8 mouse cellular contexts compared by ENCODE assay signal in the genomic region with DNA sequence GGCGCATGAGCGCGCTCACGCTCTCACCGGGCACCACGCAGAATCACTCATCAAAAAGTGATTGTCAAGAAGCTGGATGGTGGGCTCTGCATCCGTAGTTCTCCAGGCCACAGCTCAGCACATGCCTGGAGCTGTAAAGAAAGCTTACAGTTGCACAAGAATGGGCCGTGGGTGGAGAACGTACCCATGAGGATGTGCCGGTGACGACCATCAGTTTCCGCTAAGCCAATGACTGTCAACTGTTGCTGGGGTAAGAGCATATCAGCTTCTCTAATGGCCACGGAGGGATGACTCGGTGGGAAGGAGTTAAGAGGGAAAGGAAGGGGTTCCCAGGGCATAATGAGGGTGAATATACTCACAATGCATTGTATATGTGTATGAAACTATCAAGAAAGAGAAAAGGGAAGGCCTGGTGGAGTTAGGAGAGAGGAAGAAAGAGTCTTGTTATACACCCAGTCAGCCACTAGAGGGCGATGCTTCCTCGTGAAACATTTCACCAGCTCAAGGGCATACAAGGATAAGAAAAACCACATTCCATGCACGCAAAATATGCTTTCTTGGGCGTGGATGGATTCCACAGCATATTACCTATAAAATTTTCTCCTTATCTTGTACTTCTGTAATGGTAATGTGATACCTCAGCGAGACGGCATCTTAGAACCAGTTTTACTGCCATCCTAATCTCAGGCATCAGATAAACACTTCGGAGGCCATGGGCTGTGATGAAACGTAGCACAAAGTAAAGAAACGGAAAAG. TPM values are rescaled to one million over a fixed set of nuclear protein-coding genes. Genes with fewer than 3 reads are reported as not detected.
DNase-seq lines count a peak whose midpoint lies in the region; ATAC-seq and TF ChIP-seq lines count a peak whose summit lies in the region.

No protein-coding gene starts in this region.

- H3K36me3 ChIP-seq in limb, embryonic 10.5 days = no peaks in the 10 kb centered on the region
- H3K36me3 ChIP-seq in midbrain, embryonic 16.5 days (ENCODE audit: control insufficient read depth, insufficient read depth, low read length) = no peaks in the 10 kb centered on the region

- TF ChIP-seq POLR2A in brain, embryonic 14.5 days (IDR thresholded peaks at IDR 0.05; ENCODE audit: borderline replicate concordance, extremely low read depth, insufficient read depth, insufficient read length, poor library complexity, severe bottlenecking) = no peak

- no peaks in the 10 kb centered on the region for H3K27me3 ChIP-seq in limb, embryonic 10.5 days (ENCODE audit: low read depth, poor library complexity, severe bottlenecking)
- H3K27me3 ChIP-seq in midbrain, embryonic 16.5 days (ENCODE audit: control insufficient read depth, insufficient read depth, low read depth, low read length) = no peaks in the 10 kb centered on the region

- H3K9me3 ChIP-seq in limb, embryonic 10.5 days (replicated peaks) = no peaks in the 10 kb centered on the region
- H3K9me3 ChIP-seq in midbrain, embryonic 16.5 days (replicated peaks; ENCODE audit: control insufficient read depth, low read length, poor library complexity, severe bottlenecking) = no peaks in the 10 kb centered on the region

- no peaks in the 10 kb centered on the region for H3K4me1 ChIP-seq in limb, embryonic 10.5 days
- H3K4me1 ChIP-seq in midbrain, embryonic 16.5 days (ENCODE audit: control insufficient read depth, insufficient read depth, low read length) = peaks cover 6% of the 10 kb centered on the region; the same call in 1 of the 2 replicates

- H3K4me2 ChIP-seq in midbrain, embryonic 16.5 days (ENCODE audit: low read length) = no peak overlapping the region

- 59% methylated on average over 23 of the region's 23 CpGs for WGBS in limb, embryonic 10.5 days
- 57% methylated on average over 23 of the region's 23 CpGs for WGBS in midbrain, embryonic 16.5 days

- peak; percentile 85; the same call in 1 of the 2 replicates for TF ChIP-seq CTCF in brain, embryonic 14.5 days (IDR thresholded peaks at IDR 0.05; ENCODE audit: borderline replicate concordance, extremely low read depth, insufficient read depth, insufficient read length)

- ATAC-seq in erythroblast, adult 5-6 weeks (replicated peaks; ENCODE audit: low FRiP score, poor library complexity, severe bottlenecking) = peak; percentile 77; the same call in 1 of the 2 replicates
- ATAC-seq in midbrain, embryonic 16.5 days = peak; percentile 33; the same call in 1 of the 2 replicates

- no peak overlapping the region for H3K27ac ChIP-seq in limb, embryonic 10.5 days
- H3K27ac ChIP-seq in midbrain, embryonic 16.5 days (ENCODE audit: low read length) = no peak overlapping the region; the same call in 1 of the 2 replicates

- peak; percentile 63 for DNase-seq in ovary, postnatal 14 days (ENCODE audit: low spot score)
- DNase-seq in ovary, adult 18-20 months (ENCODE audit: low spot score) = no peak
- DNase-seq in brain, embryonic 14.5 days (ENCODE audit: low read depth) = peak; percentile 85
- peak; percentile 64 for DNase-seq in kidney, adult 18-20 months
- peak; percentile 73 for DNase-seq in limb, embryonic 10.5 days (ENCODE audit: low spot score)
- peak; percentile 73 for DNase-seq in thymus, postnatal 0 days (ENCODE audit: low spot score)

- no peak overlapping the region for H3K9ac ChIP-seq in midbrain, embryonic 16.5 days (ENCODE audit: low read depth, low read length)

- H3K4me3 ChIP-seq in limb, embryonic 10.5 days = no peak overlapping the region
- no peak overlapping the region for H3K4me3 ChIP-seq in midbrain, embryonic 16.5 days (ENCODE audit: low read depth, low read length)

RNA-seq across cellular contexts. Expression of a gene that starts 50.4 kb away (rescaled TPM):
- 0.38 and 0.51 TPM in 2 replicates for polyA plus RNA-seq in brain, embryonic 14.5 days (2012; rRNA removed)
- total RNA-seq in erythroblast, adult 5-6 weeks (2015; ENCODE audit: low replicate concordance) = not detected in 2 replicates
- total RNA-seq in erythroblast, adult 5-6 weeks (2017; ENCODE audit: low replicate concordance) = not detected in 2 replicates
- 0.29 TPM in 1 of 2 replicates, not detected in the other for polyA plus RNA-seq in limb, embryonic 10.5 days (2016; fragmentation: Nextera tagmentation; extraction: Ambion mirVana)
- polyA plus RNA-seq in midbrain, embryonic 16.5 days (2015; fragmentation: Nextera tagmentation; extraction: Ambion mirVana) = 0.53 and 0.75 TPM in 2 replicates
- 5.0 and 5.3 TPM in 2 replicates for polyA plus RNA-seq in thymus, postnatal 0 days (2015; fragmentation: Nextera tagmentation; extraction: Ambion mirVana)
